In genomic region chr19:53419834-53420233, GRCm38 (mm10) we compare ENCODE assay signal across 8 mouse cellular contexts. TPM values are rescaled to one million over a fixed set of nuclear protein-coding genes. Genes with fewer than 3 reads are reported as not detected.
A peak's percentile ranks its signal among the peaks of the same experiment; 100 is the strongest.
DNase-seq lines count a peak whose midpoint lies in the region; ATAC-seq lines count a peak whose summit lies in the region.

No protein-coding gene starts in this region.

- H3K4me3 ChIP-seq in forebrain, embryonic 14.5 days (ENCODE audit: low read depth, low read length): no peak overlapping the region
- H3K4me3 ChIP-seq in forebrain, embryonic 15.5 days: no peak overlapping the region

- no peaks in the 10 kb centered on the region for H3K9me3 ChIP-seq in forebrain, embryonic 14.5 days (replicated peaks; ENCODE audit: control insufficient read depth, low read length)
- H3K9me3 ChIP-seq in forebrain, embryonic 15.5 days: no peaks in the 10 kb centered on the region

- H3K4me2 ChIP-seq in forebrain, embryonic 14.5 days (ENCODE audit: low read length): no peak overlapping the region
- no peak overlapping the region for H3K4me2 ChIP-seq in forebrain, embryonic 15.5 days (replicated peaks)

- no peak overlapping the region for H3K27ac ChIP-seq in forebrain, embryonic 14.5 days (ENCODE audit: low read depth, low read length)
- no peak overlapping the region for H3K27ac ChIP-seq in forebrain, embryonic 15.5 days (replicated peaks)

- no peaks in the 10 kb centered on the region; the same call in 1 of the 2 replicates for H3K4me1 ChIP-seq in forebrain, embryonic 14.5 days (ENCODE audit: control insufficient read depth, insufficient read depth, low read length)
- peaks cover 13% of the 10 kb centered on the region for H3K4me1 ChIP-seq in forebrain, embryonic 15.5 days

- H3K36me3 ChIP-seq in forebrain, embryonic 14.5 days (ENCODE audit: control insufficient read depth, insufficient read depth, low read length): no peaks in the 10 kb centered on the region
- H3K36me3 ChIP-seq in forebrain, embryonic 15.5 days: no peaks in the 10 kb centered on the region

- ATAC-seq in forebrain, embryonic 14.5 days: no peak
- ATAC-seq in forebrain, embryonic 15.5 days (replicated peaks): no peak

- DNase-seq in forebrain, embryonic 14.5 days (ENCODE audit: low spot score): peak; percentile 72
- peak; percentile 48 for DNase-seq in ovary, adult 18-20 months (ENCODE audit: low spot score)
- no peak for DNase-seq in ovary, postnatal 10 days (ENCODE audit: low spot score)
- peak; percentile 72 for DNase-seq in cerebellum, adult 9-11 months
- DNase-seq in induced T-regulatory cell, adult 2 months (ENCODE audit: low read depth): peak; percentile 95
- DNase-seq in mesoderm, embryonic 11.5 days (ENCODE audit: low read depth, low spot score): peak; percentile 82
- peak; percentile 87 for DNase-seq in thymus, postnatal 25 days

- WGBS in forebrain, embryonic 14.5 days: 58% methylated on average over 5 of the region's 5 CpGs
- 53% methylated on average over 5 of the region's 5 CpGs for WGBS in forebrain, embryonic 15.5 days

- H3K27me3 ChIP-seq in forebrain, embryonic 14.5 days (replicated peaks; ENCODE audit: control insufficient read depth, insufficient read depth, low read length): no peaks in the 10 kb centered on the region
- H3K27me3 ChIP-seq in forebrain, embryonic 15.5 days: no peaks in the 10 kb centered on the region

- H3K9ac ChIP-seq in forebrain, embryonic 14.5 days (ENCODE audit: low read length): no peak overlapping the region
- H3K9ac ChIP-seq in forebrain, embryonic 15.5 days (replicated peaks): no peak overlapping the region

RNA-seq across cellular contexts. Expression of gene Smndc1, which starts 29.5 kb away (rescaled TPM):
- 41.5 and 44.5 TPM in 2 replicates for polyA plus RNA-seq in forebrain, embryonic 14.5 days (2014; fragmentation: Nextera tagmentation; extraction: Ambion mirVana)
- 41.0 and 42.3 TPM in 2 replicates for polyA plus RNA-seq in forebrain, embryonic 15.5 days (2015; fragmentation: Nextera tagmentation; extraction: Ambion mirVana)

RNA-seq across cellular contexts. Expression of gene Gm10197, which starts 48.3 kb away (rescaled TPM):
- 7.2 TPM in 1 of 2 replicates, not detected in the other for polyA plus RNA-seq in forebrain, embryonic 14.5 days (2014; fragmentation: Nextera tagmentation; extraction: Ambion mirVana)
- polyA plus RNA-seq in forebrain, embryonic 15.5 days (2015; fragmentation: Nextera tagmentation; extraction: Ambion mirVana): not detected in 2 replicates
